Mouse (Mus musculus): ENCODE data around the gene Zbtb7b.

Gene Zbtb7b

DNA sequence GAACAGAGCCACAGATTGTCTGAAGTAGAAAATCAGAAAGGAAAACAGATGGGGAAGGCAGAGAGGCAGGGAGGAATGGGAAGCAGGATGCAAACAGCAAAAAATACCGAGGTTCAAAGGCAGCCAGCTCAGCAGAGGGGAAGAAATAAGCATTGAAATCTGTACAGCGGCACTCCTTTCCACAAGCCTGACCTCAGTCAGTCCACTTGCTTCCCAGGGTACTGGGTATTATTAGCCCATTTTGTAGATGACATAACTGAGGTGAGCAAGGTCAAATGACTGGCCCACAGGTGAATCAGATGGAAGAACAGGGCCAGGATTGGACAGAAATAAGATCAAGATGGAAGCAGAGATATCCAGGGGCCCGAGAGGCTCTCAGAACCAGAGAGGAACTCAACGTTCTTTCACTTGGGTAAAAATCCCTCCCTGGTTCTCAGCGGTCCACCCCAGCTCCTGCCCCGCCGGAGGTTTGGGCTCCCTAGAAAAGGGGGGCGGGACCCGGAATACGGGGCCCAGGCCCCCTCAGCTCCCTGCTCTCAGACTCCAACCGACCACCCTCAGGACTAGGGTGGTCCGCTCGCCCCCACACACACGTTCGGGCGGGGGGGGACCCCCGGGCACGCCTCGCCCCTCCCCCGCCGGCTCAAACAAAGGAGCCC is 57.4 kb downstream of the Zbtb7b start:
- DNase-seq (ENCODE audit: low spot score in 2 of 2), result no peak

- no peak for DNase-seq (ENCODE audit: low spot score in 2 of 2)
These were observed 58.0 kb downstream of the Zbtb7b start for GRCm38 (mm10) chr3:89336529-89336928.

GRCm38 (mm10) chr3:89333053-89333452 is 61.5 kb downstream of the Zbtb7b start:
- DNase-seq (ENCODE audit: low spot score in 2 of 2), result no peak

DNA sequence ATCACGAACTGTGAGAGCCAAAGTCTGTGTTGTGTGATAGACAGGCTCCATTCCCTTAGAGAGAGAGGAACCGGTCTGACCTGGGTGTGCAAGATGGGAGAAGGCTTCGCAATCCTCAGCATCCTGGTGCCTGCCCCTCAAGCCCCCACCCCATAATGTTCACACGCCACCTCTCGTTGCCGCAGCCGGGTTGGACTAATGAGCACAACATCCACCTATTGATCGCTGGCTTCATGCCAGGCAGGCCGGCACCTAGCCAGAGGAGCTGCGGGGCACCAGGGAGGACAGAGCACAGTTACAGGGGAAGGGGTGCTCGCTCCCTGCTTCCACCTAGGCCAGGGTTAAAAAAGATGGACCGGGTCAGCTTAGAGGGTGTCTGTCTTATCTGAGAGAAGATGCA is 62.1 kb downstream of the Zbtb7b start:
- DNase-seq (ENCODE audit: low spot score in 2 of 2), result no peak

DNA sequence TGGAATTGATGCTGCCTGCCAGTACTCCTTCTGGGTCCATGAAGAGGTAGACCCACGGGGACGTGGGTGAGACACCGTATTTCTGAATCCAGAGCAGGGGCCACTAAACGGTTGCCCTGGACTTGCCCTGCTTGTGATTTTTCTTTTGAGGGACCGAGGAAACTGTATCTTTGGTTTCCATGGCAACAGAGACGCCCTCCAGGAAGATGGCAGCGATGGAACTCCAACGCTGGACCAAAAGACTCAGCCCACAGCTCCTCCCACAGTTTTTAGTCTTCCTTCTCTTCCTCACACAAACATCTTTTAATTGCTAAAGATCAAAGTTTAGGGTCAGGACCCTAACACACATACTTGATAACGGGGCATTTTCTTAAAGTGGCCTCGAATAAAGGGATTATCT is 62.6 kb downstream of the Zbtb7b start:
- no peak for DNase-seq (ENCODE audit: low spot score in 2 of 2)

GRCm38 (mm10) chr3:89331561-89331960 is 63.0 kb downstream of the Zbtb7b start:
- no peak for DNase-seq (ENCODE audit: low spot score in 2 of 2)

DNA sequence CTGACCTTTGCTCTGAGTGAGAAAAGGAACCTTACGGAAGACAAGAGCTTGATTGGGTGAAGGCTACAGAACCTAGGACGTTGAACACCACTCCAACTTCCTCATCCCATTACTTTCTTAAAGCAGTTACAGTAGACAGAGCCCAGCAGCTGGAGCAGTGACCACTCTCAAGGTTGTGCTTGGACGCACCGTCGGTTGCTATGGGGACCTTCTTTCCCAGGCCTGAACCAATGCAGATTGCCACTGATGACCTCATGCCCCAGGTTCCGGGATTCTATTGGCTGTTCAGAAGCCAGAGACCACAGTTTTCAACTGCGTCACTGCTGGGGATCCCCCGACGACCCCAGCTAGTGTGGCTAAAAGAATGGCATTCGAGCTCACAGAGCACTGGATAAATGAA is 63.6 kb downstream of the Zbtb7b start:
- DNase-seq (ENCODE audit: low spot score in 2 of 2), result no peak

GRCm38 (mm10) chr3:89330346-89330745 is 64.2 kb downstream of the Zbtb7b start:
- no peak for DNase-seq (ENCODE audit: low spot score in 2 of 2)

DNA sequence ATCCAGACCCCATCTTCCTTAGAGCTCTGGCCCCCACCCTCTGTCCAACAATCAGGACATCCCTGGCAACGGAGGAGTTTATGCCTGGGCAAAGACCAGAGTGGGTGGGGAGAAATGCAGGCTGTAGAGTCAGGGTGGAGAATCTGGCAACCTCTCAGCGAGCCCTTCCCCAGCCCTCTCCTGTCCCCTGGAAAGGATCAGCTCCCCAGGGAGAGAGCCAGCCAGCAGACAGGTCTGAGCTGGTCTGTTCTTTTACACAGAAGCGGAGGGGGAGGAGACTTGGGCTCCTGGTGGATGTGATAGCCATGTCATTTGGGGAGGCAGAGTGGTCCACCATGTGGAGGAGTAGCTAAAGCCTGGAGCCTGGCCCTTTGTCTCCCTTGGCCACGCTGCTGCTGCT is 66.0 kb downstream of the Zbtb7b start:
- no peak for DNase-seq (ENCODE audit: low spot score in 2 of 2)
